Mouse (Mus musculus): ENCODE data around the gene Cnnm2.

- TF ChIP-seq CTCF (IDR thresholded peaks at IDR 0.05; ENCODE audit: extremely low read depth, insufficient read depth, insufficient read length, insufficient replicate concordance) = no peak
- TF ChIP-seq POLR2A (IDR thresholded peaks at IDR 0.05; ENCODE audit: low read depth, low read length) = no peak
These were observed 15.0 kb downstream of the Cnnm2 start for GRCm38 (mm10) chr19:46776391-46776790.

All from spleen, adult 2 months (tissue).